In the genomic region with DNA sequence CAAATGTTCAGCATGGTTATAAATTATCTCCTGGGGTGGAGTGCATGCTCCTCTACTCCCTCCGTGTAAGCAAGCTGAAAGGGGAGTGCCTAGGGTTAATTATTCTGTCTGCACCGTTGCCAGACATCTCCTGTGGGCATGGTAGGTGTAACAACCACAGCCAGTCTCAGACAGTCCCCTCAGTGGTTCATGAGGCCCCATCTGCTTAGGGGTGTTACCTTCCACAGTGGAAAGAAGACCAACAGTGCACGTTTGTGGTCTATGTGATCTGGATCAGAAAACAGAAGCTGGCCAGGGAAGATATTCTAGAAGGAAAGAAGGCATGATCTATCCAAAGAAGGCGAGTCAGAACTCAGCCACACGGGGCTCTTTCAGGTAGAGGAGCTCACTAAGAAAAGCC, we compare ENCODE assay signal across 23 mouse cellular contexts.
DNase-seq lines count a peak whose midpoint lies in the region; ATAC-seq and TF ChIP-seq lines count a peak whose summit lies in the region.
"Had no signal": no experiment of that assay in that cellular context is flagged by ENCODE, and none has a peak within 500 bp of the region (broad histone marks: within the 10 kb centered on the region; RNA-seq: fewer than 3 reads in every experiment).

No protein-coding gene starts in this region.

- H3K36me3 ChIP-seq in kidney, embryonic 14.5 days (ENCODE audit: control insufficient read depth, insufficient read depth, low read length): no peaks in the 10 kb centered on the region
- H3K36me3 ChIP-seq in liver, embryonic 12.5 days: no peaks in the 10 kb centered on the region
- no peaks in the 10 kb centered on the region for H3K36me3 ChIP-seq in liver, postnatal 0 days (replicated peaks; ENCODE audit: insufficient read depth, low read length)
- H3K36me3 ChIP-seq in liver, embryonic 13.5 days: no peaks in the 10 kb centered on the region
- H3K36me3 ChIP-seq: embryonic facial prominence, embryonic 15.5 days; forebrain, embryonic 10.5 days; heart, embryonic 15.5 days; hindbrain, embryonic 10.5 days had no signal

- ATAC-seq in kidney, embryonic 14.5 days (ENCODE audit: low FRiP score, low TSS enrichment): no peak
- peak; percentile 44; the same call in 1 of the 2 replicates for ATAC-seq in liver, embryonic 12.5 days
- no peak; the same call in 1 of the 2 replicates for ATAC-seq in liver, postnatal 0 days
- peak; percentile 45; the same call in 1 of the 2 replicates for ATAC-seq in liver, embryonic 13.5 days (ENCODE audit: low read depth)
- ATAC-seq: activated CD4-positive, CD25-positive, alpha-beta regulatory T cell, adult 4 months; forebrain, embryonic 14.5 days; Patski had no signal

- no peak overlapping the region for H3K27ac ChIP-seq in kidney, embryonic 14.5 days (ENCODE audit: low read depth, low read length)
- H3K27ac ChIP-seq in liver, embryonic 12.5 days: no peak overlapping the region
- no peak overlapping the region for H3K27ac ChIP-seq in liver, postnatal 0 days (ENCODE audit: low read depth)
- no peak overlapping the region for H3K27ac ChIP-seq in liver, embryonic 13.5 days
- H3K27ac ChIP-seq: embryonic facial prominence, embryonic 15.5 days; forebrain, embryonic 10.5 days; heart, embryonic 15.5 days; hindbrain, embryonic 10.5 days; hindbrain, embryonic 14.5 days had no signal

- WGBS in kidney, embryonic 14.5 days: 41% methylated on average over 5 of the region's 5 CpGs
- 15% methylated on average over 5 of the region's 5 CpGs for WGBS in liver, embryonic 12.5 days (ENCODE audit: insufficient replicate concordance)
- WGBS in liver, postnatal 0 days (ENCODE audit: insufficient replicate concordance): 30% methylated on average over 5 of the region's 5 CpGs
- WGBS in liver, embryonic 13.5 days (ENCODE audit: insufficient replicate concordance): 16% methylated on average over 5 of the region's 5 CpGs

- no peak overlapping the region for H3K4me3 ChIP-seq in kidney, embryonic 14.5 days (ENCODE audit: low read length)
- H3K4me3 ChIP-seq in liver, embryonic 12.5 days: no peak overlapping the region
- no peak overlapping the region for H3K4me3 ChIP-seq in liver, postnatal 0 days (ENCODE audit: low read depth, low read length)
- H3K4me3 ChIP-seq in liver, embryonic 13.5 days (replicated peaks): no peak overlapping the region
- H3K4me3 ChIP-seq: embryonic facial prominence, embryonic 15.5 days; erythroblast, embryonic 14.5 days; forebrain, embryonic 10.5 days; heart, embryonic 15.5 days; hindbrain, embryonic 10.5 days had no signal

- no peaks in the 10 kb centered on the region for H3K9me3 ChIP-seq in kidney, embryonic 14.5 days (ENCODE audit: control insufficient read depth, low read length)
- H3K9me3 ChIP-seq in liver, embryonic 12.5 days (replicated peaks): no peaks in the 10 kb centered on the region
- H3K9me3 ChIP-seq in liver, postnatal 0 days (ENCODE audit: low read length): no peaks in the 10 kb centered on the region
- H3K9me3 ChIP-seq in liver, embryonic 13.5 days (replicated peaks): no peaks in the 10 kb centered on the region
- H3K9me3 ChIP-seq: embryonic facial prominence, embryonic 15.5 days; forebrain, embryonic 10.5 days; heart, embryonic 15.5 days; hindbrain, embryonic 10.5 days had no signal

- no peak for TF ChIP-seq EP300 in liver, postnatal 0 days (IDR thresholded peaks at IDR 0.05; ENCODE audit: low read depth)

- no peaks in the 10 kb centered on the region for H3K27me3 ChIP-seq in kidney, embryonic 14.5 days (ENCODE audit: control insufficient read depth, insufficient read depth, low read length)
- H3K27me3 ChIP-seq in liver, embryonic 12.5 days (replicated peaks): no peaks in the 10 kb centered on the region
- H3K27me3 ChIP-seq in liver, postnatal 0 days (ENCODE audit: insufficient read depth, low read length): no peaks in the 10 kb centered on the region
- no peaks in the 10 kb centered on the region for H3K27me3 ChIP-seq in liver, embryonic 13.5 days
- H3K27me3 ChIP-seq: embryonic facial prominence, embryonic 15.5 days; heart, embryonic 15.5 days had no signal

- no peak overlapping the region for H3K4me2 ChIP-seq in kidney, embryonic 14.5 days (replicated peaks; ENCODE audit: low read depth, low read length)
- no peak overlapping the region for H3K4me2 ChIP-seq in liver, embryonic 12.5 days
- no peak overlapping the region for H3K4me2 ChIP-seq in liver, postnatal 0 days (ENCODE audit: low read depth, low read length)
- H3K4me2 ChIP-seq in liver, embryonic 13.5 days: no peak overlapping the region
- H3K4me2 ChIP-seq: embryonic facial prominence, embryonic 15.5 days; heart, embryonic 11.5 days; heart, embryonic 15.5 days; hindbrain, embryonic 14.5 days had no signal

- H3K9ac ChIP-seq in kidney, embryonic 14.5 days (ENCODE audit: low read depth, low read length): no peak overlapping the region
- H3K9ac ChIP-seq in liver, embryonic 12.5 days: no peak overlapping the region
- H3K9ac ChIP-seq in liver, postnatal 0 days (replicated peaks): no peak overlapping the region
- H3K9ac ChIP-seq in liver, embryonic 13.5 days: no peak overlapping the region
- H3K9ac ChIP-seq: embryonic facial prominence, embryonic 15.5 days; heart, embryonic 15.5 days; hindbrain, embryonic 14.5 days had no signal

- no peak for TF ChIP-seq CTCF in liver, postnatal 0 days (IDR thresholded peaks at IDR 0.05; ENCODE audit: low read depth)

- DNase-seq in kidney, adult 9 months: peak; percentile 25
- DNase-seq in liver, postnatal 0 days: no peak
- no peak for DNase-seq in liver, embryonic 13.5 days
- no peak for DNase-seq in cerebellum, postnatal 25 days
- DNase-seq in adrenal gland, postnatal 25 days: no peak
- DNase-seq: adrenal gland, postnatal 14 days; cerebellum, adult 18-20 months; cerebellum, adult 9-11 months; embryo, embryonic 11 days; gastrocnemius, postnatal 36 days; heart, adult 18-20 months had no signal

- peaks cover 10% of the 10 kb centered on the region for H3K4me1 ChIP-seq in kidney, embryonic 14.5 days (ENCODE audit: control insufficient read depth, insufficient read depth, low read length)
- peaks cover 34% of the 10 kb centered on the region for H3K4me1 ChIP-seq in liver, embryonic 12.5 days
- H3K4me1 ChIP-seq in liver, postnatal 0 days (ENCODE audit: insufficient read depth): 0 out of 2 replicates have a peak, but pooled peaks cover 2% of the 10 kb centered on the region
- H3K4me1 ChIP-seq in liver, embryonic 13.5 days (replicated peaks): peaks cover 19% of the 10 kb centered on the region

Comparison
In these comparisons a context has a peak if more than half of its experiments do, and no peak if none do; other contexts are left out.
1. ATAC-seq: peak in liver, embryonic 12.5 days (single experiment) and liver, embryonic 13.5 days (single experiment); none in kidney, embryonic 14.5 days (single experiment) and liver, postnatal 0 days (single experiment).